Mouse (Mus musculus) kidney, postnatal 4 days (tissue): ENCODE data around the gene Lrp6.

ENCODE experiments used
- DNase-seq, 2 experiments: peaks; one replicate each; pipeline ENCODE4 v3.0.0; 2021; ENCODE audit warnings: mixed read lengths in 2 of 2

The Lrp6 gene

GRCm38 (mm10) chr6:134529340-134529739 is 37.4 kb downstream of the Lrp6 start:
- no peak for DNase-seq

- DNase-seq = no peak
Observed at GRCm38 (mm10) chr6:134528396-134528795, 38.4 kb downstream of the Lrp6 start.

- DNase-seq = no peak
Observed at GRCm38 (mm10) chr6:134527596-134528128, 39.1 kb downstream of the Lrp6 start.

GRCm38 (mm10) chr6:134526821-134527595 is 39.8 kb downstream of the Lrp6 start:
- DNase-seq = peak in 1 of 2 experiments; percentile 29

GRCm38 (mm10) chr6:134526275-134526674 is 40.5 kb downstream of the Lrp6 start:
- no peak for DNase-seq

- no peak for DNase-seq
Observed at GRCm38 (mm10) chr6:134521411-134521810, 45.4 kb downstream of the Lrp6 start.

- no peak for DNase-seq
Observed at GRCm38 (mm10) chr6:134520821-134521220, 45.9 kb downstream of the Lrp6 start.

GRCm38 (mm10) chr6:134518450-134518849 is 48.3 kb downstream of the Lrp6 start:
- no peak for DNase-seq

GRCm38 (mm10) chr6:134517141-134517540 is 49.6 kb downstream of the Lrp6 start:
- DNase-seq = no peak

- peak in 1 of 2 experiments; percentile 34 for DNase-seq
Observed at GRCm38 (mm10) chr6:134515416-134515815, 51.3 kb downstream of the Lrp6 start.

- peak in 1 of 2 experiments; percentile 37 for DNase-seq
Observed at GRCm38 (mm10) chr6:134513896-134514510, 52.8 kb downstream of the Lrp6 start.

- no peak for DNase-seq
Observed at GRCm38 (mm10) chr6:134513011-134513410, 53.8 kb downstream of the Lrp6 start.

GRCm38 (mm10) chr6:134512478-134512877 is 54.3 kb downstream of the Lrp6 start:
- DNase-seq = no peak

- no peak for DNase-seq
Observed at GRCm38 (mm10) chr6:134511118-134511517, 55.6 kb downstream of the Lrp6 start.

GRCm38 (mm10) chr6:134510280-134510679 is 56.5 kb downstream of the Lrp6 start:
- DNase-seq = no peak

- peak; percentile 43 to 58 for DNase-seq
Observed at GRCm38 (mm10) chr6:134509731-134510226, 57.0 kb downstream of the Lrp6 start.

GRCm38 (mm10) chr6:134504866-134505265 is 61.9 kb downstream of the Lrp6 start:
- DNase-seq = no peak

- DNase-seq = peak; percentile 44 to 59
Observed at GRCm38 (mm10) chr6:134502335-134502734, 64.4 kb downstream of the Lrp6 start.

GRCm38 (mm10) chr6:134500381-134501162 is 66.2 kb downstream of the Lrp6 start:
- DNase-seq = no peak

GRCm38 (mm10) chr6:134499089-134499488 is 67.7 kb downstream of the Lrp6 start:
- DNase-seq = no peak

- no peak for DNase-seq
Observed at GRCm38 (mm10) chr6:134498518-134498917, 68.2 kb downstream of the Lrp6 start.

- DNase-seq = peak; percentile 46 to 47
Observed at GRCm38 (mm10) chr6:134494828-134495698, 71.7 kb downstream of the Lrp6 start.
